Mouse (Mus musculus) WW6 (cell line): ENCODE data around the gene Gpr15.

Source experiments
- DNase-seq: peaks from one replicate; pipeline ENCODE4 v3.0.0-alpha.2; 2013; ENCODE audit warnings: low read depth, low spot score

The Gpr15 gene

GRCm38 (mm10) chr16:58671212-58671985, 47.5 kb downstream of the Gpr15 start:
- no peak for DNase-seq

- no peak for DNase-seq
Observed at GRCm38 (mm10) chr16:58670643-58671042, 48.2 kb downstream of the Gpr15 start.

GRCm38 (mm10) chr16:58669917-58670630, 48.8 kb downstream of the Gpr15 start, which contains the start of gene Cpox:
Cpox (plus strand) TSS chr16:58670292.
- peak; percentile 71 for DNase-seq

- DNase-seq: no peak
Observed at GRCm38 (mm10) chr16:58669264-58669663, 49.6 kb downstream of the Gpr15 start.

GRCm38 (mm10) chr16:58668586-58668985, 50.3 kb downstream of the Gpr15 start:
- no peak for DNase-seq
